Mouse (Mus musculus) 416B (cell line): ENCODE measurements at regions not wholly inside any gene's neighbourhood (a gene's known extent, or its start where the extent isn't known, plus 50 kb on each side); places are given as distances from the start of the nearest gene placed in this dataset.

ENCODE experiments used
- DNase-seq: peaks from one replicate; pipeline ENCODE4 v3.0.0; 2011; ENCODE audit warnings: low read depth

DNA sequence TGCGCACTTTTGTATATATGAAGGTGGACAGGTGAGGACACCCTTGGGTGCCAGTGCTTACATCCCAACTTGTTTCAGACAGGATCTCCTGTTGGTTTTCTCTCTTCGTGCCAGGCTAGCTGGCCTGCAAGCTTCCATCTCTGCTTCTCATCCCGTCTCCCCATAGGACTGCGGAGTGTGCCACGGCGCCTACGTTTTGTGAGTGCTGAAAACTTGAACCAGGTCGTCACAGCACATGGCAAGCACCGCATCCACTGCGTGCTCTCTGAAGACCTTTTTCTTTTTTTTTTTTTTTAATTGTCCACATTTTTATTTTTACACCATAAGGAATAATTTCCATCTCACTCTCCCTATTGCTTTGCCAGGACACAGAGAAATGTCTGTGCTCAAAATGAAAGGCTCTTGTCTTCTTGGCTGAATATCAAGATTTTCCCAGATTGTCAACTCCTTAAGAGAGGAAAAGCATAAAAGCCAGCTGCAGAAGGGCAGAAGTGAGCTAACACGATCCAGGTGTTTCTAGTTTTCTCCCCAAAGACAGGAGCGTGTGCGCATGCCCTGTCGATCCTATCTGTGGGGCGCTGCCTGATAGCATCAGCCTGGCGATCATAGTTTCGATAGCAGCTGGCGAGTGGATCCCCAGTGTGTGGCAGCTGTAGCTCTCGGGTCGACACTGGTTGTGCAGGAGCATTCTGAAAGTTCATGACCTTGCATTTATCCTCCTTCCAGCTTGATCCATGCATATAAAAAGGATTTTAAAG lies 326.4 kb upstream of the Ddhd1 start:
- no peak for DNase-seq

GRCm38 (mm10) chr14:45992041-45992869 lies 334.3 kb upstream of the Ddhd1 start:
- DNase-seq: no peak

GRCm38 (mm10) chr14:45992870-45993135 lies 334.9 kb upstream of the Ddhd1 start:
- no peak for DNase-seq

- DNase-seq: peak; percentile 45
Observed at GRCm38 (mm10) chr14:45993669-45994068, 335.7 kb upstream of the Ddhd1 start.

GRCm38 (mm10) chr14:45996760-45997159 lies 338.8 kb upstream of the Ddhd1 start:
- peak; percentile 4 for DNase-seq

- no peak for DNase-seq
Observed at GRCm38 (mm10) chr14:46004078-46004477, 346.1 kb upstream of the Ddhd1 start.

- no peak for DNase-seq
Observed at GRCm38 (mm10) chr14:46005307-46005706, 347.4 kb upstream of the Ddhd1 start.

DNA sequence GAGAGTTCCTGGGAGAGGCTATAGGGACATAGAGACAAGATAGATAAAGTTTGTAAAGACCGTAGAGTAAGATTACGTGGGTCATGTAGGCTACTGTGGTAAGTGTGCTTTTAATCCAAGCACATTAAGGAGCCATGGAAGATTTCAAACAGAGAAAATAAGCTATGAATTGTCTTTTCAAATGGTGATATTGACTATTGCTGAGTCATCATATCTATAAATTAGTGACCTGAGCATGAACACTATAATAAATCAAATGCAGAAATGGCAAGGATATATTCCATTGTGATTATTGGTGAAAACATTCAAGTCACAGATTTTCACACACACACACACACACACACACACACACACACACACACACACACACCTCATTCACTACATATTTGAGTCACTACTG lies 355.3 kb upstream of the Ddhd1 start:
- DNase-seq: no peak

GRCm38 (mm10) chr14:46014090-46014489 lies 356.1 kb upstream of the Ddhd1 start:
- DNase-seq: no peak

- DNase-seq: no peak
Observed at GRCm38 (mm10) chr14:46015682-46016400, 357.9 kb upstream of the Ddhd1 start.

- DNase-seq: no peak
Observed at GRCm38 (mm10) chr14:46016701-46017106, 358.8 kb upstream of the Ddhd1 start.

DNA sequence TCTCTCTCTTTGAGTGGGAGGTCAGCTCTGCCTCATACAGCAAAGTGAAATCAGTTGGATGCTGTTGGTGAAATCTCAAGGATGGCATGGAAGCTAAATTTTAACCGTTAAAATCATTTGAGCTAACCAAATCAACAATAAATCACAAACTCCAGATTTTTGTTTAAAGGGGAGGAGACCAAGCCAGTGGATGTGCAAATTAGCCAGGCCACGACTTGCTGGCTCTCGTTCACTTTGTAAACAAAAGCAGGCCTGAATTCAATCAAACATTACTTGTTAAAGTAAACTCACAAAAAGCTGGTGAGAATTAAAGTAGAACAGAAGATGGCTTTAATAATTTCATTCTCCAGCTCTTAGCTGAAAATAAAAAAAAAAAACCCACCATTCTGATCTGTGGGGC lies 359.3 kb upstream of the Ddhd1 start:
- no peak for DNase-seq

- no peak for DNase-seq
Observed at GRCm38 (mm10) chr14:46017976-46018375, 360.0 kb upstream of the Ddhd1 start.

GRCm38 (mm10) chr14:46019240-46020025 lies 359.8 kb upstream of the Gm15217 start:
- no peak for DNase-seq

DNA sequence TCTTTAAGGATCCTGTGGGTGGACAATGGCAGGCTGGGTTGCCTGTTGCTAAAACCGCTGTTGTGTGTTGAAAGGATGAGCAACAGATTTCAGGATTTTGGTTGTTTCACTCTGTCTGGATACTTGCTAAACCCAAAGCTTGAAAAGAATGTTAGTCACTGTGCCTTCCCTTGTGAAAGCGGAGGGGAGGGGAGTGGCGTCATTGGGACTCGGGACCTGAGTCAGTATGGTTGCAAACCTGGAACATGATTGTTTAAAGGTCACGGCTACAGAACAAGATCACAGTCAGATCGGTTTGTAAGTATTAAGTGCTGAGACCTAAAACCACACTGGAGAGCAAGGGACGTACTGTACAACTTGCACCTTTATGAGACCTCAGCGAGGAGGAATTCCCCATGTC lies 344.9 kb upstream of the Gm15217 start:
- DNase-seq: no peak

GRCm38 (mm10) chr14:46060622-46061381 lies 318.4 kb upstream of the Gm15217 start:
- DNase-seq: no peak

DNA sequence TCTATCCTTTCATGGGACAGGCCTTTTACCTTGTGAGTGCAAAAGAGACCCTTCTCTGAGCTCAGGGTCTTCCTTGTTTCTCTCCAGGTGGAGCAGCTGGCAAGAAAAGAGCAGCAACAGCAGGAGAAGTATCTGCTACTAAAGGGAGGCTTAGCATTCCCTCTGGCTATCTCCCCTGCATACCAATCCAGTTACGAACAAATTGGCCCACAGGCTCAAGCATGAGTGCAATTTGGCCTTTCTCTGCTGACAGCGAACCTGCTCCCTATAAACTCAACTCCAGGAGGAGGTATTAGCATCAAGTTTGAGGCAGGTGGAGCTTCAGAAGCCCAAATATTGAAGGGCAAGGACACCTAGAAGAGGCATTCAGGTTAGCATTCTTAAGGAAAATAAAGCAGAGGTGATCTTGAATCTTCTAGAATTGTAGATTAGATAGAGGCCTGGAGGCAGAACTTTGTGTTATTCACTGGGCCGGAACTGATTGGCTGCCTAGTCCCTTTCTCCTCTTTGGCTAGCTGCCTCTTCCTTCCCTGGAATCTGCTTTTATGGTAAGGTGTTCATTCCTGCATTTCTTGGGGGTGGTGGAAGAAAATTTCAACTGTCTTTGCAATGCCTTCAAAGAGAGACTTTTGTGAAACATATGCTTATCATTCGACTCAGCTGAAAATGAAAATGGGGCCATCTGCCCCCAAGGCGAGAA lies 312.0 kb upstream of the Gm15217 start:
- no peak for DNase-seq

- DNase-seq: no peak
Observed at GRCm38 (mm10) chr14:46071244-46071643, 308.0 kb upstream of the Gm15217 start.

DNA sequence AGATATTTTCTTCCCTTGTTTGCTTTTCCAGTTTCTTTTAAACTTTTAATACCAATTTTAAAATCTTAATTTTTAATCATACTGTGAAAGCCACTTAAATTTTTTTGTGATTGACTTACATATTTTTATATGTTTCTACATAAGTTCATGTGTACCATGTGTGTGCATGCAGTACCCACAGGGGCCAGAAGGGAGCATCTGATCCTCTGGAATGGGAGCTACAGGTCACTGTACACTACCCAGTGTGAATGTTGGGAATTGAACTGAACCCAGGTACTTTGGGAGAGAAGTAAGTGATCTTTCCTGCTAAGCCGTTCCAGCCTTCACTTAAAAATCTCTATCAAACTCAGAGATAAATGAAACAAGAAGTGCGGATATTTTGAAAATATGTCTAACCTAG lies 302.5 kb upstream of the Gm15217 start:
- DNase-seq: peak; percentile 5

DNA sequence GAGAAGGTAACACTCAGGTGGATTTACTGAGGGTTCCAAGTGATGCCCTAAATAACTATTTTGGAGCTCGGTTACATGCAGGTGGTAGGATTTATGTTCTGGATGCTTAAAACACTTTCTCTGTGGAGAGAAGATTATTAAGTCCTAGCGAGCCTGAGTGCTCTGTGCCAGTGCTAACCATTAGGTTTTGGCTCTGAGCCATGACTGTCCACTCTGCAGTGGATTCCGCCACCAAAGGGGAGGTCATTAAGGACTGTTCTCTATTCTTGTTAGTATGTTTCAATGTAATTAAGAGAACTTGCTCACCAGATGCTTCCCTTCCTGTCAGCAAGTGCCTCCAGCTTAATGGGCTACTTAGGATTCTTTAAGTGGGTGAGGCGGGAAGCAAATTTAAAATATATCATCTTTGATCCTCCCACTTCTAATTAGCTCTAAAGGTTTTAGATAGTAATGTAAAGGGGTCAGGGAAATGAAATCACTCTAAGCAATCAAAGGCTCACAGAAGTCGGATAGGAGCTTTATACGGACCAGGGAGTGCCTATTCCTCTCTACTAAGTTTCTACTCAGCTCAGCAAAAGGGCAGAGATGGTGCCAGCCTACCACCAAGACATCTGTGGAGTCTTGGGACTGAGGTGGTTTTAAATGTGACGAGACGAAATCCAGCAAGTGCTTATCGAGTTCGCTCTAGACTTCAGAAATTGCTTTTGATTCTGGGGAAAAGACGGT lies 301.6 kb upstream of the Gm15217 start:
- DNase-seq: no peak
